Mouse (Mus musculus): ENCODE results near the gene Cfap100.

DNA sequence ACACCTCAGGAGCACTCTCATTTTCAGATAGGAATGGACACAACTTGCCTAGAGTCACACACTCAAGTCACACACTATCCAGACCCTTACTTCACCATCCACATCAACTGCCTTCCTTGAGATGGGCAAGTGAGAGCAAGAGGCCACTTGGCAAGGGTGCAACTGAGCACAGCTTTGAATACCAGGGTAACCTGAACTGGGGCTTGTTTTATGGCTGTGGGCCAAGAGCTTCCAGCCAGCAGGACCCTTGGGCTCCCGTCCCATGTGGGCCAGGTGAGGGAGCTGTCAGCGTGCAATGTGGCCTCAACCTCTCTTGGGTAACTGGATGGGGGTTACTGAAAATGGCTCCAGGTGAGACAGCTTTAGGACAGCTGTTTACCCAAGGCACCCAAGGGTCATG, 28.8 kb upstream of the Cfap100 start:
- TF ChIP-seq CTCF (IDR thresholded peaks at IDR 0.05; ENCODE audit: low read depth, low read length) (no peak), POLR2A (IDR thresholded peaks at IDR 0.05; ENCODE audit: extremely low read depth, insufficient read depth, low read length) (no peak)
